Mouse (Mus musculus) lung, postnatal 36 days (tissue): ENCODE data around the gene Cdc42ep4.

ENCODE experiments used
- DNase-seq: peaks from one replicate; pipeline ENCODE4 v3.0.0; 2022; ENCODE audit warnings: mixed read lengths

Cdc42ep4 gene

DNA sequence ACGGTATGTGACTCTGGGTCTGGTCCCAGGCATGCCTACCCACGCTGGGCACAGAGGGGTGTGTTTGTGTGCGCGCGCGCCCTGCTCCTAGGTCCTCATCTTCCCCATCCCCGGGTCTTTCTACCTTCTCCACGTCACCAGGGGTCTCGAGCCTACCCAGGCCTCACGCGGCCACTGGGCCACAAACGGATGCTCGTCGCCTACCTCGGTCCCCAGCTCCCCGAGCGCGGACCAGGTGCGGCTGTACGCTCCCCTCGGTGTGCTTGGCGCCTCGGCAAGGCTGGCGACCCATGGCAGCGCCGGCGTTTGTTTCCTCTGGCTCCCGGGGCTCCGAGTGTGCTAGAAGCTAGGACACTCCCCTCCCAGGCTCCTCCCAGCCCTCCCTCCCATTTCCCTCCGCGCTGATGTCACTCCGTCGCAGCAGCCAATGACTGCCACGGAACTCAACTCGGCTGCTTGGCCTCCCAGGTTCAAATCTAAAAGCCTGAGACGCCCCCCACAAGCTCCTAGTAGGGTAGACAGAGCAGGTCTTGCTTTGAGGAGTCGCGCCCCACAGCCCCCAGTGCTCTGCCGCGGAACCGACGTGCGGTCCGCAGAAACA, at the start of gene Cdc42ep4:
Gene Cdc42ep4 (minus strand): TSS at position 398 of the 601 bp plus-strand sequence.
- DNase-seq: peak; percentile 91

DNA sequence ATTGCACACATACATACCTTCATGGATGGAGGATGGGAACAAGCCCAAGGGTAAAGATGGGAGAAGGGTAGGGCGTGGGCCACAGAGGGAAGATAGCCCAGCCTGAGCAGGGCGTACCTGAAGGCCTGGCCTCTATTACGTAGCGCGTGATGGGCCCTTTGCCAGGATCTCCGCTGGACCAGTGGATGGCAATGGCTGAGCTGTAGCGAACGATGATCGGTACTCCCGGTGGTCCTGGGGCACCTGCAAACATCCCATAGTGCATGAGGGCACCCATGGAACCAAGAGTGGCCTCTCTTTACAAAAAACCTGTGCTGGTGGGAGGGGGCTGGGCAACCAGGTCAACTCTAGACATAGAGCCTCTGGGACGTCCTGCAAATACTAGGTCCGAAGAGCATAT, 48.3 kb upstream of the Cdc42ep4 start:
- DNase-seq: no peak

DNA sequence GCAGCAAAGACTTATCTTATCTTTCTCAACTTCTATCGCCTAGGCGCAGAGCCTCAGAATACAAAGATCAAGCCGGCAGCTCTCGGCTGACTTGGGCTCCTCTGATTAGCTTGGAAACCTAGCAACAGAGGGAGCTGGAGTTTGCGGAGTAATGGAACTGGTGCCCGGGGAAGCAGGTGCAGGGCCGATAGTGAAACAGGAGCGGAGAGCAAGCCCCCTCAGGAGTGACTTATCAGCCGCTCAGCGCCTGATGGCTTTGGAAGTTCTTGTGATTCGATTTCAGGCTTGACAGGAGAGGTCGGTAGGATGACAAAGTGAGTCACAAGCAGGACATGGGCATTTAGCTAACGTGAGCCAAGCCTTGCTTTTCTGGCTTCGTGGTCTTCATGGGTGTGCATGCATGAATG, 47.4 kb upstream of the Cdc42ep4 start:
- no peak for DNase-seq

DNA sequence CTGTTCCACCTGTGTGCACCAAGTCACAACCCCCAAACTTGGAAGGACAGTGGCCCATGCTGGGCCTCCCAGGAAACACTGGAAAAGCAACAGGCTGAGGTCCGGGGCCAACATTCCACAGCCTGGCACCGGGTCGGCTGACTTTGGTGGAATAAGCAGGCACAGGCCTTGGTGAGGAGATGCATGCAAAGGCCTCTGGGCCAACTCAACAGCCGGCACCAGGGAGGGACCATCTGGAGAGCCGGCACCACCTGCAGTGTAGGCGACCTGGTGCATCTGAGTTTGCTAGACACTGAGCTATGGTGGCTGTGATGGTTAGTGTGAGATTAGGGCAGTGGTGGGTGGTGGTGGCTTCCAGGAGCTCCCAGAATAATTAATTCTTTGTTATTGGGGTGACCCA, 46.3 kb upstream of the Cdc42ep4 start:
- no peak for DNase-seq

DNA sequence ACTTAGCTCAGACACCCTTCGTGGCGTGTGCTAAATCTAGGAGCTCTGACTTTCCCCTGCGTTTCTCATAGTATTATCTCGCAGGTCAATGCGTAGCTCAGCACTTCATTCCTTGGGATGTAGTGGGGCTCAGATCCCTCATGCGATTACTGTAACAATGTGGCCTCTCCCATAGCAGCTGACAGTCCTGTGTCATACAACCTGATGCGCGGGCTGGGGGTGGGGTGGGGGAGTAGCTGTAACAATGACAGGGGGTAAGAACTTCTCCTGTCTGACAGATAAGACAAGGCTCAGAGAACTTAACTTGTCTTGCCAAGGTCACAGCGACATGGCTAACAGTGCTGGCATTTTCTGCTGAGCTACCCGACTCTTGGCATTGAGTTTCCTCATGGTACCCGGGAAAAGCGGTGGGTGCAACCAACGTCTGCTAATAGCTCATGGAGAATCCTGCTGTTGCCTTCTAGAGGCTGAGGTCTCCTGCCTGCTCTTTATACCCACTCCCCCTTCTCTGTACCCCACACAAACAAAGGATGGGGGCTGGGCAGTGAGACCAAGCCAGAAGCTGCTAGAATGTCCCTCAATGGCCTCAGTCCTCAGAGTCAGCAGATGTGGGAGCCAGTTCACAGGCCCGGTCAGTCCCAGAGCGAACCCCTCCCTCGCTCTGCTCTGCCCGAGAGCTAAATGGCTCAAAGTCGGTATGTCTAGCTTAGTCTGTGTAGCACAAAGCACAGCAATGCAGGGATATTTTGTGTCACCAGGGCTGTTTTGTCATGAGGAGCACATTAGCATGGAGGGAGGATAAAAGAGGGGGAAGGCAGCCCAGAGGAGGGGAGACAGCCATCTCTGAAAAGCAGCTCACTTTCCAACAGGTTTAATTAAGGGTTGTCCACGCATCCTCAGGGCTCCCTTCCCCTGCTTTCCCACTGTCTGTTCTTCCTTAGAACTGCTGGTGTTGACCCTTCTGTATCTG, 45.6 kb upstream of the Cdc42ep4 start:
- no peak for DNase-seq

DNA sequence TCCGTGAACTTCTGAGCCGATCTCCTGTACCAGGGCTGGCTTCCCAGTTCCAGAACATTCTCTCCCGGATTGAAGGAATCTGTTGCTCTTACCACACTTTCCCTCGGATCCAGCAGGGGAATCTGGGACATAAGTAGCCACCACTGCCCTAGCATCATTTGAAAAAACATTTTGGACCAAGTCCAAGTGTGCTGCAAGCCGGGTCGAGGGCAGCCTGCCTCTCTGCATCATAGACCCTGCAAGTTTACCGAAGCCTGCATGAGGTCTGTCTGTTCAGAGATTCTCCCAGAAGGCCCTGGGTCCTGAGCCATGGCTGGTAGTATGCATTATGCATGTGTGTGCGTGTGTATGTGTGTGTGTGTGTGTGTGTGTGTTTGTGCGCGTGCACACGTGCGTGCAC, 44.2 kb upstream of the Cdc42ep4 start:
- no peak for DNase-seq

DNA sequence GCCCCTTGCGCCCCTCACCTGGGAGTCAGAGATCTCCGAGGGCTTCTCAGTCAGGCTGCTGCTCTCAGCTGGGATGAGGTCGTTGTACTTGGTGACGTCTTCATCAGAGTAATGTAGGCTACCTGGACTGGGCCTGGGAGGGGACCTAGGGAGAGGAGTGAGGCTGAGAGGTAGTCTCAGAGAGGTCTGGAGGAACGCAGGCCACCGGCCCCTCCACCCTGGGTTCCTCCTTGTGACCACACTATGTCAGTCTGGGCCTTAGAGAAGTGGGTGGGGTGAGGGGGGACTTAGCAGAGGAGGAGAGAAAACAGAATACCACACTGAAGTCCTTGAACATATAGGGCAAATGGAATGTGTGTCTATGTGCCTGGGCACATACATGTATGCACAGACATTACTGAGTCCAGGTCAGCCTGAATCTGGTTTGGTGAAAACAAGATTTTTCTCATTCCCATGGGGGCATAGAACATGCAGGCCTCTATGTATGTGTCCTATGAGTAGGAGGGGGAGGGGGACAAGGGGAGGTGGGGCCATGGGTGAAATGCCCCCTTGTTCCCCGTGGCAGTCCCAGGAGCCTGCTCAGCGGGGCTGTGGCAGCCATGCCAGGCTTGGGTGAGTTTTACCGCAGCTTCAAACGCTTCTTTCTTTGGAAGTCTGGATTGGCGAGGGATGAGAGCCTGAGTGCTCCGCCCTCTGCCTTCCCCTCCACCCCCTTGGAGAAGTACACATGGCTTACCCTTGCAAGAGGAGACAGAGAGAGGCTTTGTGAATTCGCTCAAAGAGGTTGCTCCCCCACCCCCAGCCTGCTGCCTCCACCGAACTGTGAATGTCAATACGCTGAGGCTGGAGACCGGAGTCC, 39.9 kb upstream of the Cdc42ep4 start:
- no peak for DNase-seq

DNA sequence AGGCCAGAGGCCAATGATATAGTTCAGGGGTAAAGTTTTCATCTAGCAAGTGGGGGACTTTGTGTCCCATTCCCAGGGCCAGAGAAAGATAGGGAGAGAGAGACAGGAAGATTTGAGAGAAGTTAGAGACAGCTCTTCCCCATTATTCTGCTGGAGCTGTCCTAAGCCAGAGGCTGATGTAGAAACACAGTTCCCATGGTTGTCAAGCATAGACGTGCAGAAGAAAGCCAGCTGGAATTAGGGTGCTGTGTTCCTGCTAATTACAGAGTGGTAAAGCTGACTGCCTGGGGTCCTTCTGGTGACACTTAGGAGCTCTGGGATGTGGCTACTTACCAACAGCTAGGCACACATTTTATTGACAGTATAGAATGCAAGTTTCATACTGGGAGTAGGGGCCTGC, 37.4 kb upstream of the Cdc42ep4 start:
- peak; percentile 27 for DNase-seq

DNA sequence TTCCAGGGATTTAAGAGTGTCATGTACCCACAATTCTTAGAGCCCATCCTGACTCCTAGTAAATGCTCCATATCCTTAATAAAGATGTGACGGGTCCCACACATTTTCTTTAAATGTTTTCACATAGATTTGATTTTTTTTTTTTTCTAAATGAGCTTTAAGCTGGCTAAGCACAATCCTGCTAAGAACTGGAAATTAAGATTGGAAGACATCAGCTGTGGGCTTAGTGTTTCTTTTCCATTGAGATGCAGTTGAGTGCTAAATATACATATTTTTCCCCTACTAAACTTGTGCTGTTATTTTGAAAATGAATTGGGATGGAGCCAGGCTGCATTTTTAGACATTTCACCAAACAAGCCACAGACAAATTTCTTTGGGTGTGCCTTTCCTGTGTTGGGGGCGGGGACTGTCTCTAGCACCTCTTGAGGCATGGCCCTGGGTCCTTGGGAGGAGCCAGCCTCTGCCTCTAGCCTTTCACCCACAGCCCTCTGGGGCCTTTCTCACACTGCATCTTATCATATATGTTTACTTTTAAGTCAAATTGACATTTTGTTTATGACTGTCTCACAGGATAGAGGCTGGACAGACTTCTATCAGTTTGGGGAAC, 36.6 kb upstream of the Cdc42ep4 start:
- peak; percentile 77 for DNase-seq

DNA sequence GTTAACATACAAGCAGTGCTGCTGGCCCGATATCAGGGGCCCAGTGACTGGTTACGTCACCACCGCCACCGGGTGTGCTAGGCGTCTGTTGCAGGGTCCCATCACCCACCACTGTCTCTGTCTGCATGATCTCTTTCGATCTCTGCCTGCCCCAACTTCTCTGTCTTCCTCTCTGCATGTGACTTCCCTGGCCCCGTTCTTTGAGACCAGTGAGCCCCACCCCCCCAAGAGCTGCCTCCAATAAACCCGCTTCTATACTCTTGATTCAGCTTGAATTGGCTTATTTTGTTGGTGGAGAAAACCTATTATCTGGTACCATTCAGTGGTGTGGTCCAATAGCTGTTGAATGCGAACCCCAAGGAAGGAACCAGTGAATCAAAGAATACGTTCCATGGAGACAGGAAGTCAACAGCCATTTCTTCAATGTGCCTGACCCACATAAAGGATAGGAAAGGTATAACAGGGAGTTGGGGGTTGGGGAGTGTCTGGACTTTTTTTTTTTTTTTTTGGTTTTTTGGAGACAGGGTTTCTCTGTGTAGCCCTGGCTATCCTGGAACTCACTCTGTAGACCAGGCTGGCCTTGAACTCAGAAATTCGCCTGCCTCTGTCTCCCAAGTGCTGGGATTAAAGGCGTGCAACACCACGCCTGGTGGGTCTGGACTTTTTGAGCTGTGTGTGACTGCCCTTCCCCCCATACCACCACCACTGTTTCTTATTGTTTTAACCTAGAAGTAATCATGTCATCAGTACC, 35.9 kb upstream of the Cdc42ep4 start:
- no peak for DNase-seq

DNA sequence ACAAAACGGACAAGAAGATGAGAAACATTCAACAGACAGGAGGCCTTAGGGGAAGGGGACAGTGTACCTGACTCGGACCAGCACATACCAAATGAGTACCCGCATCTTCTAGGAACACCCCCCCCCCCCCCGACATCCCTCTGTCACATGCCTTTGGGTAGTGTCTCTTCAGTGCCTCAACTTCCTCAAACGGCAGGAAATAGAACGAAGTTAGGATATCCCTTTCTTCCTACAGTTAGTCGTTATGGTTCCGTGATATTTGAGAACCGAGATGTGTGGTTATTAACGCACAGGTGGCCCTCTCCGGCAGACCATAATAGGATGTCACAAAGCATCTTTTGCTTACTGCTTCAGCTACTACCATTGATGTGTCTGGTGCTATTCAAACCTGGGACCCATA, 35.3 kb upstream of the Cdc42ep4 start:
- DNase-seq: no peak

DNA sequence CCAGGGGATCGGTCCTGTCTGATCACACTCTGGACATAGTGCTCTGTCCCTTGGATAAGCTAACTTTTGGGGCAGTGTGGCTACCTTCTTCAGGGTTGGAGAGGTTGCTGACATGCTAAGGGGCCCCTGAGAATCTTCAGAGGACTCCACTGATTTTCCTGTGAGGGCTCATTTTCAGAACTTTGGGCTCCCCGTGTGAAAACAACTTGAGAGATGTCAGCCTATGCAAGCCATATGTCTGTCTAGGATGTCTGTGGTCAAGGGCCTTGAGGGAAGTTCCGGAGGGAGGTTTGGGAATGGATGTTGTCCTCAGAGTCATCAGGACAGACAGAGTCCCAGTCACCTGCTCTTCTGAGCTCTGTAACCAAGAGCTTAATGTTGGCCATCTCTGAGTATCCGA, 34.7 kb upstream of the Cdc42ep4 start:
- no peak for DNase-seq

DNA sequence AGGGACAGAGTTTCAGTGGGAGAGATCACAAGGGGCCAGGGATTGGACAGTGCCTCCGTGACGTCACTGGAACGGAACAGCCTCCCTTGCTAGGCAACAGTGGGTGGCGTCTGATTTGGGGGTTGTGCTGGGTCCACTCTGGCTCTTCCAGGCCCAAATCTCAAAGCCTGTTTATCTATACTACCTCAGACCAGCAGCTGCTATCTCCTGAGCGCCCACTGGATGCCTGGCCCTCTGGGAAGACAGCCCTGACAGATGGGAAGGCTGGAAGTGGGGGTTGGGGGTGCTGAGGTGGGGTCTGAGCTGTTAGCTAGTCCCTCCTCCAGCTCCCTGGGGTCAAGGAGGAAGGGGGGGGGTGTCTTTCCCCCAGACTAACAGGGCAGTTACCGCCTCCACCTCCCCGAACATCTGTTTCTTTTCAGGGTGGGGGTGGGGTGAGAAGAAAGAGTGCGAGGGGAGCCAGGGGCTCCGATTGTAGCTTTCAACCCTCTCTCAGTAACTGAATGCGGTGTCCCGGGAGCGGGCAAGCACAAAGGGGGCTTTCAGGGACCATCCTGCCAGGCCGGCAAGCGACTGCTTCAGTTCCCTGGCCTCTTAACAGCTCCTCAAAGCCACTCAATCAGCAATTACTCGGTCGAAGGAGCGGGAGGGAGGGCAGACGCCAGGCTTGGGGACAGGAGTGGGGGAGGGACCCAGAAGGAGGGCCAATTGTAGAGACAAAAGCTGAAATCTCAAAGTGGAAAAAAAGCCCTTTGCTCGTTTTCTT, 33.9 kb upstream of the Cdc42ep4 start:
- peak; percentile 75 for DNase-seq

DNA sequence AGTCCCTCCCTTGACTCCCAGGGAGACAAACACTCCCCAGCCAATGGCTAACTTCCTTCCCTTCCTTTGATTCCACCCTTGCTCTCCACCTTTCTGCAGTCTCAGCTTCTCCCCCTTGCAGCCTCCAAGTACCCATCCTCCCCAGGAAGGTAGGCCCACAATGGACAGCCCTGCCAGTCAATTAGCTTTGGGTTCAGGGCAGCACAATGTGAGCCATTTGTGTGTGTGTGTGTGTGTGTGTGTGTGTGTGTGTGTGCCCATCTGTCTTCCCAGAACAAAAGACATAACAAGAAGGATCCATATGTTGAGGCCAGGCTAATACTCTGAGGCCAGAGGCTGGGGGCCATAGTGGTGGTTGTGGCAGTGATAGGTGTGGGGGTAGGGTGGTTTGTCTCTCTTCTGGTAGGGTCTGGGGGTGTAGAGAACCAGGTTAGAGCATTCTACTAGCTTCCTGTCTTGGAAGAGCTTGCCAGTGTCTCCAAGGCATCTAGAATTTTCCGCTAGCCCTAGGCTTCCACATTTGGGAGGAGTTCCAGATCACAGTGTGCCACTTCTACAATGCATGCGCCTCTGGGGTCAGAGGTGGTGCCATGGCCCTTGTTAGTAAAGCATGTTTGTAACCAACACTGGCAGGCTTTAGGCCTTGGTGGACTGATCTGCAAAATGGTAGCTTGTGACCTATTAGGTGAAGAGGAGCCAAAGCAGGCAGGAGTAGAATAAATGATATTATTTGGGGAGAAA, 33.1 kb upstream of the Cdc42ep4 start:
- no peak for DNase-seq

DNA sequence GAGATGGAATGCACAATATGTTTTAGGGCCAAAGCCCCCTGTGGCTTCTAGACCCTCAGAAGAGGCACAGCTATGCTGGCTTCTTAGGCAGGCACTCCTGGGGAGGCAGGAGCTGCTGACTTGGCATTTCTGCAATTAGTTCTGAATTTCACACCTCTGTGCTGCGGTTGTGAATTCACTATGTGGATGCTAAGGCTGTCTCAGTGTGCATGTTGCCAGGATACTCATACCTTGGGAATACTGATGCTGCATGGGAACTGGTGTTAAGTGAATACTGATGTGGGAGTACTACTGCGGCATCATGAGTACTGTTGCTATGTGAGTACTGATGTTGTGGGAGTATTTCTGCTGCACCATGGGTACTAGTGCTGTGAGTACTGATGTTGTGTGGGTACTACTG, 30.8 kb upstream of the Cdc42ep4 start:
- no peak for DNase-seq

DNA sequence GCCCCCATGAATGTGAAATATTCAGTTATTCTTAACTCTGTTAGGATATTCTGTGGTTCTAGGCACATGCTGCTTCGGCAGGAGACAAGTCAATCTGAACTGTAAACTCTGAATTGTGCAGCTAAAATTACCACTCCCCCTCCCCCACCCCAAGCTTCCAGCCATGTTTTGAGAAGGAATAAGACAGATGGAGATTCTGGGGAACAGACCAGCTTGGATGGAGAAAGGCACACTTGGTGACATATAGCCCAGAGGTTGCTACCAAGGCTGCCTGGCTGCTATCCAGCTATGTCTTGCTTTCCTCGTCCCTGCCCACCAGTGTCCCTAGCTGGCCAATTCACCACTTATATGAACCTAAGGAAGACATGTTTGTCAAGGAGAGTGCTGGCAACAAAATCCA, 30.3 kb upstream of the Cdc42ep4 start:
- no peak for DNase-seq

DNA sequence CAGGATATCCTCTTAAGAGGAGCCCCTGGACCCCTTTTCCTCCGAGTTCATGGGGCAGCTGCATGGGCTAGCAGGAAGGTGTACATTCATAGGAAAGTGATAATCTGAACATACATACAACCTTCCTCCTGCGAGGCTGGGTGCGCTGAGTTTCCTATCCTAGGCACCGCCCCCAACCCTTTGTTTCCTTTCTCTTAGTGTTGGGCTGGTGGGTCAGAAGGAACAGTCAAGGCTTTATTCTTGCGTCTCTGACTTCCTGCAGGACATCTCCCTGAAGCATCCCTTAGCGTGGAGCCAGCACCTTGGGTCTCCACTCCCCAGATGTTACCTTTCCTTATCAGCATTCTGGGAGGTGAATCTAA, 28.0 kb upstream of the Cdc42ep4 start:
- DNase-seq: no peak

DNA sequence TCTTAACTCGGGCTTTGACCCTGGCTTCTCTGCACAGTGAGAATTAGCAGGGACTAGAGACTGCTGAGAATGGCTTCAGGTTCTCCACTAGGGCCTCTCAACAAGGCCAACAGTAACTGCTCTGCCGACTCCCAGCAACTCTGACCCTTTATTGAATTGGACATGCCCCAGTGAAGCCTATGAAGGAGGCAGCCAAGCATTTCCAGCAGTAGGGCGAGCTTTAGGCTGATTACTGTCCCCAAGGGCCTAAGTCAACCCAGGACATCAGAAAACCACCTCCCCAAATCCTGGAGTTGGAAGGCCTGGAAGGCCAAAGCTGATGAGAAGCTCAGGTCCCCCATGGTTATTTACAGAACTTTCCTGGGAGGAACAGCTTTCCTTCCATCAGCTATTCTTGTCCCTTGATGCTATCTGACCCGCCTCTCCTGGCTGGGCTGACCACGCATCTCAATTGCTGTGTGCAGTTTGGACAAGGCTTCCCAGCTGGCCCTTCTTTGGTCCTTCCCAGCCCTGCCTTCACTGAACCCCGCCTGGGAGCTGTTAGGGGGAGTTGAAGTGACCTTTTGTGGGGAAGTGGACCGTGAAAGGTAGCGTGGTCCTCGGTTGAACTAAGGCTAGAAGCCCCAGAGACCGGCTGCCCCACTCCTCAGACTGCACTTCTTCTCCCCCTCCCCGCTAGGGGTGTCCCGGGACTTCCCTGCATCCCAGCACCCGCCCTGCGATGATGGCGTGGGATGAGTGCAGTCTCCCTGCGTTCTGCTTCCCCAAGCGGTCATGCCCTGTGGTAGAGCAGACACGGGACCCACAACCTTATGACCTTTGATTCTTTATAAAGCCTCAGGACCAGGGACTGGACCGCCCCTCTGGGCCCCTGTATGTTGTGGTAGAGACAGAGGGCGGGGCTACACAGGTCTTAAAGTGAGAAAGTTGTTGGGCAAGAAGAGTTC, 27.3 kb upstream of the Cdc42ep4 start:
- DNase-seq: peak; percentile 56

DNA sequence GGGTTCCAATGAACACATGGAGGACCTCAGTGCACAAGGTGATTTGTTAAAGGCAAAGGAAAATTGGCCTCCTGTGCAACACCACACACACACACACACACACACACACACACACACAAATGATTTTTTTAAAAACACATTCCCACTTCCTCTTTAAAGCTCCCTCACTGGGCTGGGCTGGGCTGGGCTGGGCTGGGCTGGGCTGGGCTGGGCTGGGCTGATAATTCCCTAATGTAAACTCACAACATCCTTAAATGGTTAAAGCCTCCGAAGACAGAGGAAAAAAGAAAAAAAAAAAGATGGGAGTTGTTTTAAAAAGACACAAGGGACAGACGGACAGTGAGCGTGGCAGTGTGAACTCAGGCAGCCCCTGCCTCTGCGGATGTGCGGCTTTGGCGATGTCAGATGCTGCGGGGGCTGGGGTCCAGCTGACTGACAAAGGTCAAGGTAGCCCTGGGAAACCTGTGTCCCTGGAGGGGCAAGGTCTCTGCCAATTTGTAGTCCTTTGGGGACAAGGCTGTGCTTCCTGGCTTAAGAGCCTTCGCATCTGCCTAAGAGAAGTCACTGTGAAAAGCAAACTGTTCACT, 26.3 kb upstream of the Cdc42ep4 start:
- no peak for DNase-seq
